Mouse (Mus musculus): Measurements from ENCODE around the gene Herpud2.

The Herpud2 gene

DNA sequence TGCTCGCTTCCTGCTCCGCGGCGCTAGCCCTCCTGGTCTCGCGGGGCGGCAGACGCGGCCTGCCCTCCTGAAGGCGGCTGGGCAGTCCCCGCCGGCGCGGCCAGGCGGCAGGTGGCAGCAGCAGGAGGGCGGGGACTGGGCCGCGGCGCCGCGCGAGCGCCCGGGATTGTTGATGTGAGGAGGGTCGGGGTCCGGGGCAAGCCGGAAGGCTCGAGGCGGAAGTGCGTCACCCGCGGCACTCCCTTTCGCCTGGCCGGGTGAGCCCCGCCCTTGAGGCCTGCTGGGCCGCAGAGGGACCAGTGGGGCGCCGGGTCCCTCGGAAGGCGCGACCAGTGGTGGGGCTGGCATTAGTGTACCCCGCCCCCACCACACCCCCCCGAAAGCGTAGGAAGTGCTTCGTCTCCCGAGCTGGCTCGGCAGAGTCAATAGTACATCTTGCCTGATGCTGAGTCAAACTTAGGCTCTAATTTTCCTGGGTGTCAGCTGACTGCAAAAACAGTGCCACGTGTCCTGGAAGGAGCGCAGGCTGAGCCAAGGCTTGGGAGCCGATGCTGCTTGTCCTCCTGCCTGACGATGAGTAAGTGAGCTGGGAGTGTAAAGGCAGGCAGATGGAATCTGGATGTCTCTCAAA is at the start of gene Herpud2:
TSS of gene Herpud2 (minus strand) at position 210 of the 631 bp plus-strand sequence.
- peak; percentile 88 for DNase-seq

DNA sequence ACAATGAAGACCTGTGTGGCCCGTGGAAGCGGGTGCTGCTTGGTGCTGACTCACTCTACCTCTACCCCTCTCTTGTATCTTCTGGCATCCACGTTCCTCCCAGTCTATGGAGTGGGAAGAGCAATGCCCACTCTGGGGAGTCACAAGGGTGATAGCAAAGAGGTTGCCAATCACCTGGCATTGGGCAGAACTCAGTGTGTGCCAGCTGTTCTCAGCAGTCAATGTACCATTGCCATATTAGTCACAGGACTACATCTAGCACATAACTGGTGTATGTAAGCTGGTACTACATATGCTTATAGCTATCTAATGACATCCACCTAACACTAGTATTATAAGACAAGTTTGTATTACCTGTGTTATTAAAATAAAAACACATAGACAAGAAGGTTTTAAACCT is 49.4 kb upstream of the Herpud2 start:
- no peak for DNase-seq

DNA sequence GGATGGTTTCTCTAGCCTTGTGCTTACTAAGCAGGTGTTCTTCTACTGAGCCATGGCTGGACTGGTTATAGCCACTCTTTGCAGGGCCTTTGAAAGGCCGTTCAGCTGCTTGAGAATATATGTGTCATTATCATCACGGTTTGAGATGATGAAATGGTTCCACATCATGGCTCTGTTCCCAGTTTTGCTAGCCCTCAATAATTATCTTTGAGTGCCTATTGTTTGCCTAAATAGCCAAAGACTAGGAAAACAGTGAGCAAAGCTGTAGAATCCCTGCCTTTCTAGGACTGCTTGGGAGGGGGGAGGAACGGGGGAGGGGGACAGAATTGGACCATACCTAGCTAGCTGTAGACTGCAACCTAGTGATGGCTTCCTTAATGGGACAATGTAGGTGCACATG is 48.5 kb upstream of the Herpud2 start:
- no peak for DNase-seq

GRCm38 (mm10) chr9:25196746-25197145 is 45.1 kb upstream of the Herpud2 start:
- DNase-seq: no peak

GRCm38 (mm10) chr9:25191612-25192011 is 40.0 kb upstream of the Herpud2 start:
- DNase-seq: no peak

GRCm38 (mm10) chr9:25186501-25186900 is 34.9 kb upstream of the Herpud2 start:
- DNase-seq: no peak

- DNase-seq: no peak
Observed at GRCm38 (mm10) chr9:25185854-25186253, 34.2 kb upstream of the Herpud2 start.

DNA sequence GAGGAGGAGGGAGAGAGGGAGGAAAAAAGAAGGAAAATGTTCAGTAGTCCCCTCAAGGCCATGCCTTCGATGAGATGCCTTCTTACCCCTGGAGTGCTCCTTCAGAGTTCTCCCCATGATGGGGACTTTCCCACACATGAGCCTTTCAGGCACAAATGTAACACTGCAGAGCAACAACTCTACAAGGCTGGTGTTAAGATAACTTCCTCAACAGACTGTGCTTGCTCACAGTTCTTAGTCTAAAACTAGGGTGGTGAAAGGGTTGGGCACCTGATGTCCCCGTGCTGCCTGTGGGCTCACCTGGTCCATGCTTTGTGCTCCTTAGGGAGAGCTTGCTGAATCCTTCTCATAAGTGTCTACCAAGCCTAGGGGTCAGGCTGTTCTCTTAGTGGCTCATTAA is 33.0 kb upstream of the Herpud2 start:
- no peak for DNase-seq

GRCm38 (mm10) chr9:25178066-25178465 is 26.4 kb upstream of the Herpud2 start:
- no peak for DNase-seq

GRCm38 (mm10) chr9:25177201-25177600 is 25.6 kb upstream of the Herpud2 start:
- DNase-seq: no peak

GRCm38 (mm10) chr9:25176562-25176961 is 24.9 kb upstream of the Herpud2 start:
- no peak for DNase-seq

GRCm38 (mm10) chr9:25175978-25176377 is 24.4 kb upstream of the Herpud2 start:
- no peak for DNase-seq

- DNase-seq: peak; percentile 65
Observed at GRCm38 (mm10) chr9:25175039-25175442, 23.4 kb upstream of the Herpud2 start.

DNA sequence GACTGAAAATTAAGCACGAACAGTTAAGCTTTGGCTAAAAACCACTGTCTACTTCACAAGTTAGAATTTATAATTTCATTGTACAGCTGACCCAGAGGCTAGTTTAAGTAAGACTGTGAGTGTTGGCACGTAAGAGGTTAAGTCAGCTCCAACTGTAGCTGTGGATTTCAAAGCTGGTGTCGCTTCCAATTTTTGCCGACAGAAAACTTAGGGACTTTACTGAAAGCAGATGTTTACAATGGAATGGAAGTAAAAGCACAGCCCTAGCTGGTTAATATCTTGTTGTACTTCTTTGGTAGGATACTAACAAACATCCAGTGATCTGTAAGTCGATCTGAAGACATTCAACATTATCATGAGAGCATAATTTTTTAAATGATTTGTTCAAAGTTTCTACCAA is 23.0 kb upstream of the Herpud2 start:
- DNase-seq: no peak

GRCm38 (mm10) chr9:25173171-25173570 is 21.6 kb upstream of the Herpud2 start:
- no peak for DNase-seq

DNA sequence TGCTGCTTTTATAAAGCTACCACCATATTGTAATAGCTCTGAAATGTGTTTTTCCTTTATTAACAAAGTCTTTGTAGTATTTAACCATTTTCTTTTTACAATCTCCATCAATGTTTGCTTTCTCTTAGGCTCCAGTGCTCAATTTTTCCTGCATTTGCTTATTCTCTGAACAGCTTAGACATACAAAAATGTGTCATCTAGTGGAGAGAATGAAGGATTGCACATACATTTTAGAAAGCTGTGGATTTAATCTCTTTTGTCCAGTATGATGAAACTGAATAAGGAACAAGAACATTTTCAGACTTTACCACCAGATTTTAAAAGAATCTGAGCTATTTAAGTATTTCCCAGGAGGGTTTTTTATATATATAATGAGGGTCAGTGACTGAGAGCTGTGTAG is 18.0 kb upstream of the Herpud2 start:
- DNase-seq: no peak

GRCm38 (mm10) chr9:25167458-25168084 is 16.0 kb upstream of the Herpud2 start:
- peak; percentile 73 for DNase-seq

DNA sequence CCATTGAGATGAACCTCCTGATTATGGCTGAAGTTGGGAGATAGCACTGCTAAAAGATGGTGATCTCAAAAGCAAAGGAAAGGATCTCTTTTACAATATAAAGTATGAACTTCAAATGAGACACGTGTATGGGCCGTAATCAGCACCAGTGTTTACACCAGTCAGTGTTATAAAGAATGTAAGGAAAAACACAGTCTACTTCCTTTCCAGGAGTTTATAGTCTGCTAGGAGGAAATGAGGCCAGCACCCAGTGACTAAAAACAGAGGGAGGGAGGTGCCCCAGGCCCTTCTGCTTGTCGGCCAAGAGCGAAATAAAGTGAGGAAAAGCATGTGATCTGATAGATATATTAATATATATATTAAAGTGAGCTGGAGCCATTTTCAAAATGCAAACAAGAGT is 6.6 kb upstream of the Herpud2 start:
- no peak for DNase-seq

GRCm38 (mm10) chr9:25156377-25156776 is 4.8 kb upstream of the Herpud2 start:
- no peak for DNase-seq

GRCm38 (mm10) chr9:25153066-25153465 is 1.4 kb upstream of the Herpud2 start:
- DNase-seq: no peak

GRCm38 (mm10) chr9:25152457-25152856 is 837 bp upstream of the Herpud2 start:
- DNase-seq: no peak

DNA sequence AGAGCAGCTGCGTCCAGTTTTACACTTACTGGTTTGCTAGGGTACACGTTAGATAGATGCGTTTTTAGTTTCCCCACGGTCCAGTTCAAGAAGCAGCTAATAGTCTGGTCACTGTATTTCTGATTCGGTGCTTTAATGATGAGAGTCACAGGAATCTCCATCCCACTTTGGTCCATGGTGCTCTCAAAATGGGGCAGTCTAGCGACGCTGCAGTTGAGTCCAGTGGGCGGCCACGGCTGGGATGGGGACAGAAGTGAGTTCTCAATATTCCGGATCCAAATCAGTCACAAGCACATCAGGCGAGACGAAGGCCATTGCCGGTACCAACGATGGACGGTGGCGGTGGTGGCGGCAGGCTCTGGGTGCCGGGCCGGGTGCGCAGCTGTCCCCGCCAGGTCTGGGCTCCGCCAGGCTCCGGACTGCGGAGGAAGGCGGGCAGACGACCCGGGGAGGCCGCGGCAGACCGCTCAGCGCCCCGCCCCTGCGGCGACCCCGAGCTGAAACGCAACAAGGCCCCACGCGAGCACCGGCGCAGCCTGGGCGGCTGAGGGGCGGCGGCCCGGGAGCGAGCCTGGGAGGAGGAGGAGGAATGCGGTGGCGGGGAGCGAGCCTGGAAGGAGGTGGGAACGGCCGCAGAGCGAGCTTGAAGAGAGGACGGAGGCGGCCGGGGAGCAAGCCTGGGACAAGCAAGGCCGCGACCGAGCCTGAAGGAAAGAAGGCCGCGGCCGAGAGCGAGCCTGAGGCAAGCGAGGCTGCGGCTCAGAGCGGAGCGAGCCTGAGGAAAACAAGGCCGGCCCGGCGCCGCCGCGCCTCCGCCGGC is 619 bp downstream of the Herpud2 start:
- DNase-seq: peak; percentile 65

- no peak for DNase-seq
Observed at GRCm38 (mm10) chr9:25148767-25149166, 2.9 kb downstream of the Herpud2 start.

GRCm38 (mm10) chr9:25145925-25146324 is 5.7 kb downstream of the Herpud2 start:
- no peak for DNase-seq
